18 mouse cellular contexts compared by ENCODE assay signal in the genomic region with DNA sequence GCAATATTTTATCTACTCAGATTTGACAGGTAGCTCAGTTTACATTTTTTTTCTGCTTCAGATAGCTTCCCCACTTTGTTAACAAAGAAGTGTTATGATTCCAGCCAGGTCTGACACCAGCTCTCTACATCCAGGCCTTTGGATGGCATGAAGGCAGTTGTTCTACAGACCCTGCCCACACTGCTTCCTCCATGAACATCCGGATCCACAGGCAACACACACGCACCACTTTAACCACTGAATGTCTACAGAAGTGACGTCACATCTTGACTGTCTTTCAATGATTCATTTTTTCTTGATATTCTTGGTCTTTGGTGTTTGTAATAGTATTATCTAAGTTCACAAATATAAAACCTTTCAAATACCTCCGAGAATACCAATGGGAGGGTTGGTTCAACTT.
"Had no signal": no experiment of that assay in that cellular context is flagged by ENCODE, and none has a peak within 500 bp of the region (broad histone marks: within the 10 kb centered on the region; RNA-seq: fewer than 3 reads in every experiment).

No protein-coding gene starts in this region.

- H3K27ac ChIP-seq: liver, embryonic 15.5 days; lung, embryonic 15.5 days; macrophage; midbrain, embryonic 13.5 days; midbrain, embryonic 15.5 days; neural tube, embryonic 12.5 days had no signal

- DNase-seq: liver, postnatal 0 days; lung, adult 2 months; lung, postnatal 14 days; lung, postnatal 36 days; right cerebral cortex, postnatal 25 days; right cerebral cortex, postnatal 4 days; spleen, adult 18-20 months; thymus, adult 18-20 months; thymus, postnatal 25 days; thymus, postnatal 4 days had no signal

- H3K4me1 ChIP-seq: liver, embryonic 15.5 days; megakaryocyte, embryonic 14.5 days had no signal

- H3K4me3 ChIP-seq: liver, embryonic 15.5 days; lung, embryonic 15.5 days; megakaryocyte, embryonic 14.5 days; midbrain, embryonic 13.5 days; midbrain, embryonic 15.5 days; neural tube, embryonic 12.5 days had no signal

- H3K27me3 ChIP-seq: liver, embryonic 15.5 days; lung, embryonic 15.5 days; megakaryocyte, embryonic 14.5 days; midbrain, embryonic 13.5 days; midbrain, embryonic 15.5 days; neural tube, embryonic 12.5 days had no signal

- H3K36me3 ChIP-seq: liver, embryonic 15.5 days; lung, embryonic 15.5 days; midbrain, embryonic 13.5 days; midbrain, embryonic 15.5 days; neural tube, embryonic 12.5 days had no signal

- ATAC-seq: liver, postnatal 0 days; lung, postnatal 0 days; midbrain, embryonic 13.5 days; midbrain, embryonic 15.5 days had no signal

- H3K9me3 ChIP-seq: liver, embryonic 15.5 days; lung, embryonic 15.5 days; megakaryocyte, embryonic 14.5 days; midbrain, embryonic 13.5 days; midbrain, embryonic 15.5 days; neural tube, embryonic 12.5 days had no signal
